Mouse (Mus musculus): Measurements from ENCODE around the gene Naxe. TPM values are rescaled to one million over a fixed set of nuclear protein-coding genes. Genes with fewer than 3 reads are reported as not detected.

Gene Naxe
- polyA plus RNA-seq, 1 experiment from 2014 or later, result 157 TPM

DNA sequence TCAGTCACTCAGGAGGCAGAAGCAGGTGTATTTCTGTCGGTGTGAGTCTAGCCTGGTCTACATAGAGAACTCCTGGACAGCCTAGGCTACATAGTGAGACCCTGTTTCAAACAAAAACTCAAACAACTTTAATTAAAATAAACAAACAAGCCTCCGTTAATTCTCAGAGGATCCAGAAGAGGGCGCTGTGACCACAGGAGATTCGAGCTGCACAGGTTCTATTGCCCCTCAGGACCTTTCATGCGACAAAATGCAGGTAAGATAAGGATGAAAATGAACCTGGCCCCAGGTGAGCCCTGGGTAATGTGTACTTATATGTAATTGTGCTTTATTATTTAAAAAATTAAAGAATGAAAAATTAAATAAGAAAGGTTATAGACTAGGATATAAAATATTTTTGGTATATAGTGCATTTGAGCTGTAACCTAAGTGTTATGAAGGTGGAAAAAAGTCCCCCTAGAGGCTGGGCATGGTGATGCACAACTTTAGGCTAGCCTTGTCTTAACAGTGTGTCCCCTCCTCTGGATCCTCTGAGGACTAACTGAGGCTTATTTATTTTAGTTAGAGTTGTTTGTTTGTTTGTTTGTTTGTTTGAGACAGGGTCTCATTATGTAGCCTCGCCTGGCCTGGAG, 47.5 kb downstream of the Naxe start:
- WGBS, result 9% methylated on average over 6 of the region's 6 CpGs

More for the DNA sequence above, 47.5 kb downstream of the Naxe start:
- no peak overlapping the region for H3K4me3 ChIP-seq (replicated peaks)
- no peak for ATAC-seq
- H3K4me2 ChIP-seq (replicated peaks), result no peak overlapping the region
- no peaks in the 10 kb centered on the region for H3K4me1 ChIP-seq (replicated peaks)
- H3K36me3 ChIP-seq, result no peaks in the 10 kb centered on the region
- H3K27me3 ChIP-seq, result peaks cover 4% of the 10 kb centered on the region
- H3K9ac ChIP-seq (replicated peaks), result no peak overlapping the region
- H3K9me3 ChIP-seq, result no peaks in the 10 kb centered on the region
- no peak overlapping the region for H3K27ac ChIP-seq

Other genes starting within 250 kb of the Naxe start
- 4.8 and 7.1 TPM in 2 replicates for gene Pear1, start 234.2 kb downstream of the Naxe start, polyA plus RNA-seq (2015; fragmentation: Nextera tagmentation; extraction: Ambion mirVana)
- not detected in 2 replicates for gene Sh2d2a, start 211.7 kb downstream of the Naxe start, polyA plus RNA-seq (2015; fragmentation: Nextera tagmentation; extraction: Ambion mirVana)
- gene Prcc, start 172.9 kb downstream of the Naxe start, polyA plus RNA-seq (2015; fragmentation: Nextera tagmentation; extraction: Ambion mirVana), result 13.8 and 15.6 TPM in 2 replicates
- gene Hdgf, start 152.2 kb downstream of the Naxe start, polyA plus RNA-seq (2015; fragmentation: Nextera tagmentation; extraction: Ambion mirVana), result 125 and 176 TPM in 2 replicates
- gene Mrpl24, start 139.0 kb downstream of the Naxe start, polyA plus RNA-seq (2015; fragmentation: Nextera tagmentation; extraction: Ambion mirVana), result 69.1 and 72.1 TPM in 2 replicates
- 49.2 and 51.0 TPM in 2 replicates for gene Isg20l2, start 128.2 kb downstream of the Naxe start, polyA plus RNA-seq (2015; fragmentation: Nextera tagmentation; extraction: Ambion mirVana)
- 19.8 and 24.9 TPM in 2 replicates for gene Rrnad1, start 127.8 kb downstream of the Naxe start, polyA plus RNA-seq (2015; fragmentation: Nextera tagmentation; extraction: Ambion mirVana)
- 129 and 135 TPM in 2 replicates for gene Crabp2, start 109.8 kb downstream of the Naxe start, polyA plus RNA-seq (2015; fragmentation: Nextera tagmentation; extraction: Ambion mirVana)
- 61.9 and 77.6 TPM in 2 replicates for gene Nes, start 87.4 kb downstream of the Naxe start, polyA plus RNA-seq (2015; fragmentation: Nextera tagmentation; extraction: Ambion mirVana)
- 10.1 and 14.0 TPM in 2 replicates for gene Bcan, start 58.3 kb downstream of the Naxe start, polyA plus RNA-seq (2015; fragmentation: Nextera tagmentation; extraction: Ambion mirVana)
- 0.14 and 0.55 TPM in 2 replicates for gene Hapln2, start 30.9 kb downstream of the Naxe start, polyA plus RNA-seq (2015; fragmentation: Nextera tagmentation; extraction: Ambion mirVana)
- 28.1 and 28.3 TPM in 2 replicates for gene Gpatch4, start 15.4 kb downstream of the Naxe start, polyA plus RNA-seq (2015; fragmentation: Nextera tagmentation; extraction: Ambion mirVana)
- gene Ttc24, start 19.8 kb upstream of the Naxe start, polyA plus RNA-seq (2015; fragmentation: Nextera tagmentation; extraction: Ambion mirVana), result not detected in 2 replicates
- 6.2 and 6.6 TPM in 2 replicates for gene Iqgap3, start 23.5 kb upstream of the Naxe start, polyA plus RNA-seq (2015; fragmentation: Nextera tagmentation; extraction: Ambion mirVana)
- 15.1 and 16.9 TPM in 2 replicates for gene Mef2d, start 83.9 kb upstream of the Naxe start, polyA plus RNA-seq (2015; fragmentation: Nextera tagmentation; extraction: Ambion mirVana)
- gene Rhbg, start 196.2 kb upstream of the Naxe start, polyA plus RNA-seq (2015; fragmentation: Nextera tagmentation; extraction: Ambion mirVana), result 0.12 TPM in 1 of 2 replicates, not detected in the other
- gene Gm38392, start 228.7 kb upstream of the Naxe start, polyA plus RNA-seq (2015; fragmentation: Nextera tagmentation; extraction: Ambion mirVana), result 0.16 TPM in 1 of 2 replicates, not detected in the other
- 11.2 and 11.6 TPM in 2 replicates for gene Tsacc, start 238.5 kb upstream of the Naxe start, polyA plus RNA-seq (2015; fragmentation: Nextera tagmentation; extraction: Ambion mirVana)
- gene Cct3, start 238.6 kb upstream of the Naxe start, polyA plus RNA-seq (2015; fragmentation: Nextera tagmentation; extraction: Ambion mirVana), result 529 and 545 TPM in 2 replicates

All from midbrain, embryonic 13.5 days (tissue).